Mouse (Mus musculus) midbrain, embryonic 16.5 days (tissue): ENCODE measurements at regions not wholly inside any gene's neighbourhood (a gene's known extent, or its start where the extent isn't known, plus 50 kb on each side); places are given as distances from the start of the nearest gene placed in this dataset.

ENCODE experiments used
- ATAC-seq: fragments of 200-750 bp; cut with Nextera tagmentation; 2 replicates; pipeline ENCODE4 v1.8.0; 2017; ENCODE audit warnings: moderate TSS enrichment
- H3K27ac ChIP-seq: fragments of 300-500 bp; sonication (generic); 2 replicates; pipeline ENCODE4 v1.5.1; 2014; ENCODE audit warnings: mild to moderate bottlenecking, low read length, mixed read lengths
- H3K27me3 ChIP-seq: fragments of 300-500 bp; sonication (generic); 2 replicates; pipeline ENCODE4 v1.6.1; 2014; ENCODE audit warnings: low read depth, low read length, mixed read lengths; ENCODE audit not compliant: control insufficient read depth, insufficient read depth
- H3K36me3 ChIP-seq: fragments of 300-500 bp; sonication (generic); 2 replicates; pipeline ENCODE4 v1.6.1; 2014; ENCODE audit warnings: mild to moderate bottlenecking, low read length, moderate library complexity, mixed read lengths; ENCODE audit not compliant: control insufficient read depth, insufficient read depth
- H3K4me1 ChIP-seq: fragments of 300-500 bp; sonication (generic); 2 replicates; pipeline ENCODE4 v1.6.1; 2014; ENCODE audit warnings: mild to moderate bottlenecking, low read length, mixed read lengths; ENCODE audit not compliant: control insufficient read depth, insufficient read depth
- H3K4me2 ChIP-seq: fragments of 300-500 bp; sonication (generic); 2 replicates; pipeline ENCODE4 v1.6.1; 2014; ENCODE audit warnings: mild to moderate bottlenecking, low read length, mixed read lengths
- H3K4me3 ChIP-seq: fragments of 300-500 bp; sonication (generic); 2 replicates; pipeline ENCODE4 v1.5.1; 2014; ENCODE audit warnings: low read depth, mild to moderate bottlenecking, low read length, moderate library complexity, mixed read lengths
- H3K9ac ChIP-seq: fragments of 300-500 bp; sonication (generic); 2 replicates; pipeline ENCODE4 v1.6.1; 2014; ENCODE audit warnings: low read depth, low read length, mixed read lengths
- H3K9me3 ChIP-seq: fragments of 300-500 bp; sonication (generic); replicated peaks from 2 replicates; pipeline ENCODE4 v1.6.1; 2014; ENCODE audit warnings: mild to moderate bottlenecking, low read length, mixed read lengths; ENCODE audit not compliant: control insufficient read depth, poor library complexity, severe bottlenecking
- WGBS: fragments of 180-500 bp; shearing (Covaris S2); extraction: QIAGEN DNeasy Blood & Tissue Kit; methylation state at CpG from one replicate; pipeline ENCODE4 v1.1.7; 2014; 5-methylcytosine and 5-hydroxymethylcytosine counted together

DNA sequence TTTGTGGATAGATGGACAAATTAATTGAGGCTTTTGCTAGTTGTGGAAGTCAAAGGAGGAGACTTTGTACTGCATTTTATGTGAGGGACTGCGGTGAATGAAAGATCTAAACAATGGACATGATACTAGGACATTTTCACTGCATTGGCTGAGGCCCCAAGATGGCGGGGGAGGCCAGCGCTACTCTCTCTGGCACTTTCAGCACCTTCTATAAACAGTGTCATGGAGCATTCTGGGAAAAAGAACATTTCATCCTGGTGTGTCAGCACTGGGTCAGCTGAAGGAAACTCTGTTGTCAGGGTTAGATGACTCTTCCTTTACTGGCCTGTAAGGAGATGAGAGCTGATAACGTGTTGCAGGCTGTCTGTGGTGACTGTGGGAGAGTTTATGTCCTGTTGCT, 449.4 kb downstream of the Etnk1 start:
- no peak overlapping the region for H3K9ac ChIP-seq
- WGBS, result 92% methylated on average over 4 of the region's 4 CpGs
- no peak overlapping the region for H3K4me2 ChIP-seq
- no peaks in the 10 kb centered on the region for H3K36me3 ChIP-seq
- H3K27me3 ChIP-seq, result no peaks in the 10 kb centered on the region
- no peaks in the 10 kb centered on the region for H3K9me3 ChIP-seq
- ATAC-seq, result no peak
- no peak overlapping the region for H3K4me3 ChIP-seq
- 0 out of 2 replicates have a peak, but pooled peaks cover 2% of the 10 kb centered on the region for H3K4me1 ChIP-seq
- H3K27ac ChIP-seq, result no peak overlapping the region

DNA sequence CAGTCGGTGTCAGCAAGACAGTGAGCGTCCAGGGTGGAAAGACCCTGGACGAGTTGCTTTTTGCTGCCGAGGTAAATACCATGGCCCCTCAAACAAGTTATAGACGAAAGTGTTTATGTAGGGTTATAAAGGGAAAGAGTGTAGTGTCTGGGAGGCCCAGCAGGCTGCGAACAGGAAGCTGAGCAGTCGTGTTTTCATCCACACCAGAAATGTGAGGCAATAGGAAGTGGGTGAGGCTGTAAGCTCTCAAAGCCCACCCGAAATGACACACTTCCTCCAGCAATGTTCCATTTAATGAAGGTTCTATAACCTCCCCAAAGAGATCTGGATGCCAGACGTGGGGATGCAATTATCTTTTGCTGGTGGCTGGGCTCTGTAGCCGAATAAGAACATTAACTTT, 451.5 kb downstream of the Etnk1 start:
- Histone ChIP-seq H3K4me2 (no peak overlapping the region), H3K9me3 (no peaks in the 10 kb centered on the region), H3K27ac (no peak overlapping the region), H3K4me3 (no peak overlapping the region), H3K36me3 (no peaks in the 10 kb centered on the region), H3K9ac (no peak overlapping the region), H3K27me3 (no peaks in the 10 kb centered on the region), H3K4me1 (0 out of 2 replicates have a peak, but pooled peaks cover 2% of the 10 kb centered on the region)
- 65% methylated on average over 10 of the region's 10 CpGs for WGBS
- ATAC-seq, result no peak

DNA sequence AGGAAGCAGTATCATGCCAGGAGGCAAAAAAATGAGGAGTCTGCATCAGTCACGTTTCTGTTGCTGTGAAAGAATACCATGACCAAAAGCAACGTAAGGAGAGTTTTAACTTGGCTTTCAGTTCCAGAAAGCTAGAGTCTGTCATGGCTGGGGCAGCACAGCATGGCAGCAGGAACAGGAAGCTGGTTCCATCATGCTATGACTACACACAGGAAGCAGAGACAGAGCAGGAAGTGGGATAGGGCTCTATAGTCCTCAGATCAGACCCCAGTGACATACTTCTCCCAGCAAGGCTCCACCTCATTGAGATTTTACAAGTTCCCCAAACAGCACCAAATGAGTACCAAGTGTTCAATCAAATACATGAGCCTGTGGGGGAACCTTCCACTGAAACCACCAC, 453.6 kb downstream of the Etnk1 start:
- Histone ChIP-seq H3K9ac (no peak overlapping the region), H3K9me3 (no peaks in the 10 kb centered on the region), H3K27me3 (no peaks in the 10 kb centered on the region), H3K4me3 (no peak overlapping the region), H3K27ac (no peak overlapping the region), H3K4me1 (no peaks in the 10 kb centered on the region), H3K4me2 (no peak overlapping the region), H3K36me3 (no peaks in the 10 kb centered on the region)
- WGBS, result 91% methylated on average over 2 of the region's 2 CpGs
- no peak for ATAC-seq

DNA sequence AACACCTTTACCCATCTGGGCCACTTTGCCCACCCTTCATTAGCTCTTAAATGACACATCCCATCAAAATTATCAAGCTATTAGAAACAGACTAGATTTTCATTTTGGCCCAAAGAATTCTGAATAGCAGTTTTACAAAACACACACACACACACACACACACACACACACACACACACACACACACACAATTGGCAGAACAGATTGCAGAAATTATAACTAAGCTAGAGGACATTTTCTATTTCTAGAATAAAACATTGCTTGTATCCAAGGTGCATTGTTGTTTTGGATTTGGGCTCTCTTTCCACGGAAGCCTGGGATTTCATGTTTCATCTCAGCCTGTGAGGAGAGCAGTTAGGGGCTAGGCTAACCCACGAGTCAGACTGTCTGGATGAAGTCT, 455.1 kb downstream of the Etnk1 start:
- no peak overlapping the region for H3K4me2 ChIP-seq
- no peaks in the 10 kb centered on the region for H3K27me3 ChIP-seq
- no peak overlapping the region for H3K4me3 ChIP-seq
- H3K9me3 ChIP-seq, result no peaks in the 10 kb centered on the region
- WGBS, result 88% methylated on average over 2 of the region's 2 CpGs
- H3K4me1 ChIP-seq, result no peaks in the 10 kb centered on the region
- no peaks in the 10 kb centered on the region for H3K36me3 ChIP-seq
- H3K27ac ChIP-seq, result no peak overlapping the region
- no peak overlapping the region for H3K9ac ChIP-seq
- ATAC-seq, result no peak

DNA sequence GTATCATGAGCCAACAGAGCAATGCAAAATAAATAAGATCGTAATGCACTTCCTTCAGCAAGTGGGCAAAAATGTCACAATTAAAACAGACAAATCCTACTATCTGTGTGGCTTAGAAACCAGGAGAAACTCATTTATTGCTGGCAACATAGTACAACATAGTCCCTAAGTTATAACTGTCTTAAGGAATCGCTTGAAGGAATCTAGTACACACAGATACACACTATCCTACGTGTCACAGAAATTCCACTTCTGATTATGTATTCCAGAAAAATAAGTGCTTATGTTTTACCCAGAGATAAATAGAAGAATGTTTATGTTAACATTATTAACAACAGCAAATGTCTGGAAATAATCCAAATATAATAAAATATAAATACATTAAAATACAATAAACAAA, 457.9 kb downstream of the Etnk1 start:
- WGBS, result 88% methylated on average over 3 of the region's 3 CpGs
- Histone ChIP-seq H3K4me3 (no peak overlapping the region), H3K36me3 (no peaks in the 10 kb centered on the region), H3K27ac (no peak overlapping the region), H3K4me2 (no peak overlapping the region), H3K9me3 (no peaks in the 10 kb centered on the region), H3K4me1 (no peaks in the 10 kb centered on the region), H3K9ac (no peak overlapping the region), H3K27me3 (no peaks in the 10 kb centered on the region)
- ATAC-seq, result no peak

DNA sequence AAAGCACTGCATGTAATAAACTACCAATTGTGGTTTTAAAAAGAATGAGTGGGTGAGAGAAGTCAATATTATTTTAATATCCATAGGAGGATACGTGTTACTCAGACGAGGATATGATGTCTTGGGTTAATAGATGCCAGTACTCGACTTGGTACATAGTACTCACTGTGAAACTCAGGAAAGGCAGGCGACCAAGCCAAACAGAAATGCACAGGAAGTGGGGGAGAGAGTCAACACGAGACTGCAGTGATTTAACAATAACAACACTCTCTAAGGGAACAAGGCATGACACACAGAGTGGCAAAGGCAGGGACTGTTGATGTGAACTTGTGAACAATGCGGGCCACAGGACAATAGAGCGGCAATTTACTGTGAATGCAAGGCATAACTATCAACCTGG, 464.6 kb downstream of the Etnk1 start:
- H3K4me2 ChIP-seq, result no peak overlapping the region
- no peaks in the 10 kb centered on the region for H3K9me3 ChIP-seq
- no peak for ATAC-seq
- H3K9ac ChIP-seq, result no peak overlapping the region
- no peaks in the 10 kb centered on the region for H3K27me3 ChIP-seq
- H3K4me1 ChIP-seq, result no peaks in the 10 kb centered on the region
- no peak overlapping the region for H3K27ac ChIP-seq
- H3K4me3 ChIP-seq, result no peak overlapping the region
- no peaks in the 10 kb centered on the region for H3K36me3 ChIP-seq
- WGBS, result 71% methylated on average over 7 of the region's 7 CpGs

DNA sequence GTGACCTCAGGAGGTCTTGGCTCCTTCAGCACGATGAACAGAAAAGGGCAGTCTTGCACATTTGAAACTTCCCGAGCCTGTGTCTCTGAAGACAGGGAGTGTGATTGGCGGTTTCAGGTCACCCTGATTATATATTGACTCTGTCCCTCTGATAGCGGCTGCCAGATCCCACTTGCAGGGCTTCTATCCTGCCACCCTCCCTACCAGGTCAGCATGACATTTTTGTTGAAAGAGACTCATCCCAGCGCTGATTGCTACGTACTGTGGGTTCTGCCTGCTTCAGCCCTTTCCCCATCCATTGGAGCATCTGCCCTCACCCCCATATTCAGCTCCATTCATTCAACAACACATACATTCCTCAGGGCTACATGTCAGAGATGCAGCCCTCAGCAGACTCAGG, 466.7 kb downstream of the Etnk1 start:
- ATAC-seq, result no peak
- no peak overlapping the region for H3K27ac ChIP-seq
- H3K4me2 ChIP-seq, result no peak overlapping the region
- H3K9ac ChIP-seq, result no peak overlapping the region
- WGBS, result 69% methylated on average over 6 of the region's 6 CpGs
- no peaks in the 10 kb centered on the region for H3K9me3 ChIP-seq
- H3K4me1 ChIP-seq, result no peaks in the 10 kb centered on the region
- no peak overlapping the region for H3K4me3 ChIP-seq
- H3K36me3 ChIP-seq, result no peaks in the 10 kb centered on the region
- H3K27me3 ChIP-seq, result no peaks in the 10 kb centered on the region

DNA sequence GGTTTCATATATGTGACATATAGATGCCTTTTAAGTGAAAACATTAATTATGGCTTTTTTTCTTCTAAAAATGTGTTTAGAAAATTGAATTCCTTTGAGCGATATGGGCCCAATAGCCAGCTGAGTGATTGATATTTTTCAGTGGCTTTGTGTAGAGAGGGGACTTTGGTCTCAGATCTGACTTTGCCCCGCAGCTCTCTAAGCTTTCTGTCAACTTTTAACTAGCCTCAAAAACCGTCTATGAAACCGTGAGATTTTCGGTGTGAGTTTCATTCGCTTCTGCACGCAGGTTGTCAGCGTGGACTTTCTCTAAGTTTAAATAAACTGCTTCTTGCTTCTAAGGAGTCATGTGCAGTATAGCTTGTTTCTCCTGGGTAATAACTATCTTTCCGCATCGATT, 467.3 kb downstream of the Etnk1 start:
- WGBS, result 78% methylated on average over 10 of the region's 10 CpGs

DNA sequence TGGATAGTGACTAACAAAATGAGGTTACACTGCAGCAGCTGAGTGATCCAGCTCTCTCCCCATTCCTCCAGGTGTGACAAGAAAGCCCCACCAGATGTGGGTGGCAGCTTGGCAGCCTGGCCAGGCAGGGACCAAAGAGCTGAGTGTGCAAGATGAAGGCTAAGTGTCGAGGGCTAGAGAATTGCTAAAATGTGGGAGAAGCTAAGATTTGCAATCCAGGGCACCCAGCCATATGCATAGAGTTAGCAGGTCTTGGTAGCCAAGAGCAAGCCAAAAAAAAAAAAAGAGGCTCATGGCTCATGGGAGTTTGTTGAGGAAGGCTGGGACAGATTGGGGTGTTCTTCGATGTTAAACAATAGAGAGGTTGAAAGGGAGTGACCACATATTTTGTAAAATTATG, 468.0 kb downstream of the Etnk1 start:
- no peak overlapping the region for H3K27ac ChIP-seq
- H3K9ac ChIP-seq, result no peak overlapping the region
- no peak for ATAC-seq
- H3K27me3 ChIP-seq, result no peaks in the 10 kb centered on the region
- H3K4me1 ChIP-seq, result no peaks in the 10 kb centered on the region
- no peaks in the 10 kb centered on the region for H3K36me3 ChIP-seq
- WGBS, result 87% methylated on average over 2 of the region's 2 CpGs
- no peak overlapping the region for H3K4me2 ChIP-seq
- no peak overlapping the region for H3K4me3 ChIP-seq
- H3K9me3 ChIP-seq, result no peaks in the 10 kb centered on the region

More for the DNA sequence above, 467.3 kb downstream of the Etnk1 start:
- ATAC-seq, result no peak
- H3K9ac ChIP-seq, result no peak overlapping the region
- no peak overlapping the region for H3K4me3 ChIP-seq
- H3K4me2 ChIP-seq, result no peak overlapping the region
- no peaks in the 10 kb centered on the region for H3K27me3 ChIP-seq
- H3K4me1 ChIP-seq, result no peaks in the 10 kb centered on the region
- no peak overlapping the region for H3K27ac ChIP-seq
- H3K9me3 ChIP-seq, result no peaks in the 10 kb centered on the region
- H3K36me3 ChIP-seq, result no peaks in the 10 kb centered on the region

DNA sequence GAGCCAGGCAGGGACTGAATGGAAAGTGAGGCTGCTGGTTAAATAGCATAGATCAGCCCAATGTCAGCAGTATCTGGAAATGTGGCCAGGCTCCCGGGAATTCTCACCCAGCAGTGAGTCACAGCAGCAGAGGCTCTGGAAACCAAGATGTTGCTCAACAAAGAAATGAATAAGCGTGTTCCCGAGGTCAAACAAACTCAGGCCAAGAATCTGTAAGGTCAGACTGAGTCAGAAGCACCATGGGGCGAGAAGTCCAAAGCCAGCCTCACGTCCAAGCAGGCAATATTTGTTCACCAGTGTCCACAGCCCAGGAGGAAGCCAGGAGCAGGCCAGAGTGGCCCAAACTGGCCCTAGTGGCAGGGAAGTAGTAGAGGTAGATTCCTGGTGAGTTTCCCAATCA, 473.6 kb downstream of the Etnk1 start:
- Histone ChIP-seq H3K36me3 (no peaks in the 10 kb centered on the region), H3K4me3 (no peak overlapping the region), H3K4me2 (no peak overlapping the region), H3K27me3 (no peaks in the 10 kb centered on the region), H3K9me3 (no peaks in the 10 kb centered on the region), H3K27ac (no peak overlapping the region), H3K4me1 (no peaks in the 10 kb centered on the region), H3K9ac (no peak overlapping the region)
- 84% methylated on average over 5 of the region's 5 CpGs for WGBS
- ATAC-seq, result no peak
